Mouse (Mus musculus): ENCODE results near the gene Olfr1442.

Gene Olfr1442

GRCm38 (mm10) chr19:12671051-12671450 lies 812 bp downstream of the Olfr1442 start:
- Histone ChIP-seq H3K4me3 (replicated peaks; ENCODE audit: low read length) (no peak overlapping the region), H3K36me3 (ENCODE audit: insufficient read depth, low read length) (no peaks in the 10 kb centered on the region), H3K4me1 (replicated peaks; ENCODE audit: low read depth, low read length) (no peaks in the 10 kb centered on the region), H3K9me3 (ENCODE audit: low read length) (no peaks in the 10 kb centered on the region), H3K27me3 (ENCODE audit: insufficient read depth, low read length) (no peaks in the 10 kb centered on the region)
- no peak for TF ChIP-seq CTCF (conservative IDR thresholded peaks at IDR 0.05; ENCODE audit: low read length)
- no peak for TF ChIP-seq POU5F1 (IDR thresholded peaks at IDR 0.05; ENCODE audit: borderline replicate concordance, low read length)
- no peak for TF ChIP-seq NANOG (IDR thresholded peaks at IDR 0.05; ENCODE audit: borderline replicate concordance, low read length)

GRCm38 (mm10) chr19:12677812-12678211 lies 7.6 kb downstream of the Olfr1442 start, which contains the start of gene Olfr1443:
Gene Olfr1443 (plus strand): TSS chr19:12678112.
- H3K4me3 ChIP-seq (replicated peaks; ENCODE audit: low read length) = no peak within 1 kb of the TSS
- H3K36me3 ChIP-seq (ENCODE audit: insufficient read depth, low read length) = no peaks in the 10 kb centered on the region
- H3K27me3 ChIP-seq (ENCODE audit: insufficient read depth, low read length) = no peaks in the 10 kb centered on the region
- H3K4me1 ChIP-seq (replicated peaks; ENCODE audit: low read depth, low read length) = no peaks in the 10 kb centered on the region
- no peak for TF ChIP-seq POU5F1 (IDR thresholded peaks at IDR 0.05; ENCODE audit: borderline replicate concordance, low read length)
- no peak for TF ChIP-seq CTCF (conservative IDR thresholded peaks at IDR 0.05; ENCODE audit: low read length)
- no peak for TF ChIP-seq NANOG (IDR thresholded peaks at IDR 0.05; ENCODE audit: borderline replicate concordance, low read length)
- no peaks in the 10 kb centered on the region for H3K9me3 ChIP-seq (ENCODE audit: low read length)

DNA sequence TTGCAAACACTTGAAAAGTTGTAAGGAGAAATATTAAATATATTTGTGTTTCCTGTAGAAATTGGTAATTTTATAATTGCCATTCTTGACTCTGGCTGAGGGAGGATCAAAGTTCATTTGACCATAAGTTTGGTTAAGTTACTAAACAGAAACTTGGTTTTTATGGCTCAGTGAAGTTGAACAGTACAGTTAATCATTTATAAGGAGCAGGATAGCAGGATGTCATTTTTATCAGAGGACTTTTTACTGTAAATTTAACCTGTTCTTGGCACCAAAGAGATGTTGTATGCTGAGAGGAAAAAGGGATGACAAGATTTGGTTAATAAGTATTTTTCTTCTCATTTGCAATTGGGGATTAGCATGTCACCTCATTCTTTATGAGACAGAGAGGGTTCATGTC lies 14.4 kb downstream of the Olfr1442 start:
- H3K27me3 ChIP-seq (ENCODE audit: insufficient read depth, low read length) = no peaks in the 10 kb centered on the region
- no peaks in the 10 kb centered on the region for H3K36me3 ChIP-seq (ENCODE audit: insufficient read depth, low read length)
- no peaks in the 10 kb centered on the region for H3K9me3 ChIP-seq (ENCODE audit: low read length)
- H3K4me1 ChIP-seq (replicated peaks; ENCODE audit: low read depth, low read length) = no peaks in the 10 kb centered on the region
- no peak for TF ChIP-seq NANOG (IDR thresholded peaks at IDR 0.05; ENCODE audit: borderline replicate concordance, low read length)
- TF ChIP-seq POU5F1 (IDR thresholded peaks at IDR 0.05; ENCODE audit: borderline replicate concordance, low read length) = no peak
- TF ChIP-seq CTCF (conservative IDR thresholded peaks at IDR 0.05; ENCODE audit: low read length) = no peak
- no peak overlapping the region for H3K4me3 ChIP-seq (replicated peaks; ENCODE audit: low read length)

DNA sequence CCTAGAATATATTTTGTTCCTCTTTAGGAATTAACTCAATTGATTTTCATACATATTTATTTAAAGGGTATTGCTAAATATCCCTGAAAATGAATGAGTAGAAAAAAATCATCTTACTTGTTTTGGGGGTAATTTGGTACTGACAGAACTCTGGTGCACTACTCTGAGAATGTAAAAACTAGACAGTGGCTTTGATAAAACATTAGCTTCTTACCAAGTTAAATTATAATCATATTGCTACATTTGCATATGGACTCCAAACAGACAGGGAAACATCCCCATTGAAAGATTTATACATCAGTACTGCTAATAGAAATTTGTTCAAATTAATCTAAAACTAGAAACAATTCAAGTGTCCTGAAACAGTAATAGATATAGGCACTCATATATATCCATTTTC lies 15.0 kb downstream of the Olfr1442 start:
- H3K4me1 ChIP-seq (replicated peaks; ENCODE audit: low read depth, low read length) = no peaks in the 10 kb centered on the region
- TF ChIP-seq CTCF (conservative IDR thresholded peaks at IDR 0.05; ENCODE audit: low read length) (no peak), POU5F1 (IDR thresholded peaks at IDR 0.05; ENCODE audit: borderline replicate concordance, low read length) (no peak), NANOG (IDR thresholded peaks at IDR 0.05; ENCODE audit: borderline replicate concordance, low read length) (no peak)
- no peaks in the 10 kb centered on the region for H3K9me3 ChIP-seq (ENCODE audit: low read length)
- no peak overlapping the region for H3K4me3 ChIP-seq (replicated peaks; ENCODE audit: low read length)
- no peaks in the 10 kb centered on the region for H3K27me3 ChIP-seq (ENCODE audit: insufficient read depth, low read length)
- H3K36me3 ChIP-seq (ENCODE audit: insufficient read depth, low read length) = no peaks in the 10 kb centered on the region

GRCm38 (mm10) chr19:12695590-12695989 lies 25.4 kb downstream of the Olfr1442 start, which contains the start of gene Keg1:
Gene Keg1 (plus strand): TSS chr19:12695786.
- Histone ChIP-seq H3K27me3 (ENCODE audit: insufficient read depth, low read length) (no peaks in the 10 kb centered on the region), H3K9me3 (ENCODE audit: low read length) (no peaks in the 10 kb centered on the region), H3K4me1 (replicated peaks; ENCODE audit: low read depth, low read length) (no peaks in the 10 kb centered on the region), H3K4me3 (replicated peaks; ENCODE audit: low read length) (no peak within 1 kb of the TSS), H3K36me3 (ENCODE audit: insufficient read depth, low read length) (no peaks in the 10 kb centered on the region)
- TF ChIP-seq CTCF (conservative IDR thresholded peaks at IDR 0.05; ENCODE audit: low read length) = no peak

DNA sequence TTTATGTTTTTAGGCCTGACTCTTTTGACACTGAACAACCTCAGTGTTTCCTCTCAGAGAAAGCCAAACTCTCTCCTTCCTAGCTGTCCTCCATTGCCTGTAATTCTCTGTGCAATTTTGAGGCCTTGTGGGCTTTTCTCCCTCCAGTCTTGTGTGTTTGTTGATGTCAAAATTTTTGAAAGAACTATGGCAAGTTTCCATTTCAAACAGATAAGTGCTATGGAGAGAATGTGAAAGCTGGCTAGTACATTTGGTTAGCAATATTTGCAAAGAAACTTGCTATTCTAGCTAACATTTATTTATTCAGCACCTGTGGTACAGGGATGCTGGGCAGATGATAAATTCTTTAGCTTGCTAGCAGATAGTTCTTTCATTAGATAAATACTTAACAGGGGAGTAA lies 26.0 kb downstream of the Olfr1442 start:
- Histone ChIP-seq H3K4me1 (replicated peaks; ENCODE audit: low read depth, low read length) (no peaks in the 10 kb centered on the region), H3K27me3 (ENCODE audit: insufficient read depth, low read length) (no peaks in the 10 kb centered on the region), H3K36me3 (ENCODE audit: insufficient read depth, low read length) (no peaks in the 10 kb centered on the region), H3K4me3 (replicated peaks; ENCODE audit: low read length) (no peak overlapping the region), H3K9me3 (ENCODE audit: low read length) (no peaks in the 10 kb centered on the region)
- no peak for TF ChIP-seq CTCF (conservative IDR thresholded peaks at IDR 0.05; ENCODE audit: low read length)
- no peak for TF ChIP-seq NANOG (IDR thresholded peaks at IDR 0.05; ENCODE audit: borderline replicate concordance, low read length)
- TF ChIP-seq POU5F1 (IDR thresholded peaks at IDR 0.05; ENCODE audit: borderline replicate concordance, low read length) = no peak

- TF ChIP-seq NANOG (IDR thresholded peaks at IDR 0.05; ENCODE audit: borderline replicate concordance, low read length) = no peak
- TF ChIP-seq CTCF (conservative IDR thresholded peaks at IDR 0.05; ENCODE audit: low read length) = no peak
- no peak for TF ChIP-seq POU5F1 (IDR thresholded peaks at IDR 0.05; ENCODE audit: borderline replicate concordance, low read length)
- Histone ChIP-seq H3K36me3 (ENCODE audit: insufficient read depth, low read length) (no peaks in the 10 kb centered on the region), H3K4me1 (replicated peaks; ENCODE audit: low read depth, low read length) (no peaks in the 10 kb centered on the region), H3K4me3 (replicated peaks; ENCODE audit: low read length) (no peak overlapping the region), H3K9me3 (ENCODE audit: low read length) (no peaks in the 10 kb centered on the region), H3K27me3 (ENCODE audit: insufficient read depth, low read length) (no peaks in the 10 kb centered on the region)
Measured at GRCm38 (mm10) chr19:12708458-12708857, 38.2 kb downstream of the Olfr1442 start.

DNA sequence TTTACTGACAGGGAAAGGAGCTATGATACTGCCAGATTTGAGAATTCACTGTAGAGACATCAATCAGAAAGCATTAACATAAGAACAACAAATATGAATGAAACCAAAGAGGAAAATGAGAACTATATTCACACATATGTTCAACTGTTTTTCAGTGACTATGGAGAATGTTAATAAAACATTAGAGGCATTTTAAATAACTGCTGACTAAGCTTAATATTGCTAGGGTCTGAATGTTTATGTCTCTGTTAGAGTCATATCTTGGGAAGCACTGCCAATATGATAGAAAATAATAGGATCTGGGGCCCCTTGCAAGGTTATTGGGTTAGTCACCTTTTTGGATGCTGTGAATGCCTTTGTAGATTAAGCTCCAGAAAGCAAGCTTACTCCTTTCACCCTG lies 38.7 kb downstream of the Olfr1442 start:
- TF ChIP-seq CTCF (conservative IDR thresholded peaks at IDR 0.05; ENCODE audit: low read length) (no peak), NANOG (IDR thresholded peaks at IDR 0.05; ENCODE audit: borderline replicate concordance, low read length) (no peak), POU5F1 (IDR thresholded peaks at IDR 0.05; ENCODE audit: borderline replicate concordance, low read length) (no peak)
- Histone ChIP-seq H3K9me3 (ENCODE audit: low read length) (no peaks in the 10 kb centered on the region), H3K36me3 (ENCODE audit: insufficient read depth, low read length) (no peaks in the 10 kb centered on the region), H3K4me3 (replicated peaks; ENCODE audit: low read length) (no peak overlapping the region), H3K27me3 (ENCODE audit: insufficient read depth, low read length) (no peaks in the 10 kb centered on the region), H3K4me1 (replicated peaks; ENCODE audit: low read depth, low read length) (no peaks in the 10 kb centered on the region)

DNA sequence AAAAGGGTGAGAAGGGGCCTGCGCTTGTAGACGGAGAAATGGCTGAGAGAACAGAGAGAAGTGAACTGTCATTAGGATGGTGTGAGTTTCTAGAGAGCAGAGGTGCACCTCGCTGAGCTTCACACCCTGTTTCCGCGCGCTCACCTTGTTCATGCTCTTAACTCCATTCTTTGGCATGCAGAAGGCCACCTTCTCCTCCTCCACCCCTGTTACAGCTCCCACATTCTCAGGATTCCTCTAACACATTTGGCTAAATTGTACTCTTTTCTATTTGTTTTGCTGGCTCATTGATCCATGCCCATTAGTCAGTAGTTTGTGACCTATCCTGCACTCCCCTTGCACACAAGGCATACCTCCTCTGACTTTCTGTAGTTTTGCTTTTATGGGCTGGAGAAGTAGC lies 49.0 kb downstream of the Olfr1442 start:
- H3K27me3 ChIP-seq (ENCODE audit: insufficient read depth, low read length) = no peaks in the 10 kb centered on the region
- H3K4me3 ChIP-seq (replicated peaks; ENCODE audit: low read length) = no peak overlapping the region
- H3K9me3 ChIP-seq (ENCODE audit: low read length) = no peaks in the 10 kb centered on the region
- H3K36me3 ChIP-seq (ENCODE audit: insufficient read depth, low read length) = no peaks in the 10 kb centered on the region
- TF ChIP-seq POU5F1 (IDR thresholded peaks at IDR 0.05; ENCODE audit: borderline replicate concordance, low read length) (no peak), NANOG (IDR thresholded peaks at IDR 0.05; ENCODE audit: borderline replicate concordance, low read length) (no peak), CTCF (conservative IDR thresholded peaks at IDR 0.05; ENCODE audit: low read length) (no peak)
- H3K4me1 ChIP-seq (replicated peaks; ENCODE audit: low read depth, low read length) = 0 out of 2 replicates have a peak, but pooled peaks cover 5% of the 10 kb centered on the region

Measured in E14TG2a.4 (cell line).